Mouse (Mus musculus): ENCODE measurements around the gene Eif4a3. TPM values are rescaled to one million over a fixed set of nuclear protein-coding genes. Genes with fewer than 3 reads are reported as not detected.
"Not testable (repeated sequence)": the region's sequence is repeated elsewhere in the genome, so short reads cannot be mapped to it uniquely, and the experiment has no call there.

Gene Eif4a3
- polyA plus RNA-seq, 1 experiment from 2014 or later: 366 TPM

DNA sequence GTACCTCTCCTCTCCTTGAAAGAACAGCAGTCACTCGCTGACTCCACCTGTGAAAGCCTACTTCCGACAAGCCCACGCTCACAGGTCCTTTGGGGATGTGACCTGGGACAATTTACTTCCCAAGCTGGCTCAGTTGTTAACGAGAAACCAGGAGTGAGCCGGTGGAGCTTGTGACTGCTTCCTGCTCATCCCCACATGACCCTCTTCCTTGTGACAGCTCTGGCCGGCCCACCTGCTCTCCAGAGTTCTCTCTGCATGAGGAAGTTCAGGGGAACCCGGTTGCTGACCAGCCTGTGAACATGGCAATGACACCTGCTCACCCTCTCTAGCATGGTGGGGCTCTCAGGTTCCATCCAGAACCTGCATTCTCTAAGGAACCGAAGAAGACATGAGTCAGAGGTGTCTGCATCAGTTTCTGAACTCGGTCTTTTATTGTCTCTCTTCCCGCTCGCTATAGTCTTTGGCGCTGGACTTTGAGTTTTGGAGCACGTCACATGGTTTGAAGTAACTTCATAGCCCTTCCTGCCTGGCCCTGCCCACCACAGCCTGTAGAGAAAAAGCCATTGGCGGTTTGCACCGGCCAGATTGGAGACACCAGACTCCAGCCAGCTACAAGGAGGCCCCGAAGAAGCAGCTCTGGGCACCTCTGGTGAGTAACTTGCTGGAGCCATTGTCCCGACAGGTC lies 14.5 kb upstream of the Eif4a3 start:
- Histone ChIP-seq H3K9ac (no peak overlapping the region), H3K4me1 (no peaks in the 10 kb centered on the region), H3K36me3 (ENCODE audit: poor library complexity, severe bottlenecking) (no peaks in the 10 kb centered on the region), H3K9me3 (replicated peaks) (no peaks in the 10 kb centered on the region), H3K4me3 (no peak overlapping the region), H3K4me2 (no peak overlapping the region), H3K27me3 (peaks cover 3% of the 10 kb centered on the region), H3K27ac (no peak overlapping the region)
- no peak for ATAC-seq
- 80% methylated on average over 17 of the region's 17 CpGs for WGBS

DNA sequence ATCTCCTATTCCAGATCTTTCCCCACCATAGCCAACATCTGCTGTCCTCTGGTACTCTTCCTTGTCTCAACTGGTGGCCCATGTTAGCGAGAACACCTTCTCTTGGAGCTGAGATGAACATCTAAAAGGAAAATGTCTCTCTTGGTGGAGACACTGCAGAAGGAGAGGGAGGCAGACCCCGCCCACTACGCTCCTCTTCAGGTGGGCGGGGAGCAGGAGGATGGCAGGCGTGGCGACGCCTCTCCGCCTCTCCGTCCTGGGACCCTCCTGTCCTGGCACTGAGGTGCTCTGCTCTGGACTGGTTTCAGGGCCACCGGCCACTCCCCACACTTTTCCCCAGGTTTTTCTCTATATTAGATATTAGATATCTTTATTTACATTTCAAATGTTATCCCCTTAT lies 10.7 kb upstream of the Eif4a3 start:
- no peak overlapping the region for H3K27ac ChIP-seq
- no peaks in the 10 kb centered on the region for H3K9me3 ChIP-seq (replicated peaks)
- H3K9ac ChIP-seq: no peak overlapping the region
- ATAC-seq: no peak
- 12% methylated on average over 10 of the region's 10 CpGs for WGBS
- no peaks in the 10 kb centered on the region for H3K36me3 ChIP-seq (ENCODE audit: poor library complexity, severe bottlenecking)
- H3K4me1 ChIP-seq: no peaks in the 10 kb centered on the region
- H3K4me3 ChIP-seq: no peak overlapping the region
- peaks cover 6% of the 10 kb centered on the region for H3K27me3 ChIP-seq
- H3K4me2 ChIP-seq: no peak overlapping the region

DNA sequence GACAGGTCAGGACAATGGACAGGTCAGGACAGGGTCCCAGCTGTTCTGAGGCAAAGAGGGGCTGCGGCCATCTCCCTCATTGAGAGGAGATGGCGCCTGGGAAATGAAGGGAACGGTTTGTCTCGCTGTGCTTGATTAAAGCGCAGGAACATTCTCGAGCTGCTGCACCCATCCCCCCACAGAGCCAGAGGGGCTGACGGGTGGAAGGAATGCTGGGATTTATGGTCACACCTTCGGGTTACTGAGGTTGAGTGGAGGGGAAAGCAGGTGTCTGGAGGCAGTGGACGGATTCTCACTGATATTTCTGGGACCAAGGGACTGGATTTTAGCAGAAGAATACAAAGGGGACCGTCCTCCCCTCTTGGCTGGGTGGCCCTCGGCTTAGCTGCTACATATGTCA lies 8.0 kb upstream of the Eif4a3 start:
- no peak overlapping the region for H3K9ac ChIP-seq
- WGBS: 31% methylated on average over 11 of the region's 11 CpGs
- ATAC-seq: no peak
- H3K36me3 ChIP-seq (ENCODE audit: poor library complexity, severe bottlenecking): no peaks in the 10 kb centered on the region
- H3K4me1 ChIP-seq: no peaks in the 10 kb centered on the region
- H3K27ac ChIP-seq: no peak overlapping the region
- H3K27me3 ChIP-seq: peaks cover 17% of the 10 kb centered on the region
- H3K9me3 ChIP-seq (replicated peaks): no peaks in the 10 kb centered on the region
- H3K4me2 ChIP-seq: no peak overlapping the region
- H3K4me3 ChIP-seq: no peak overlapping the region

DNA sequence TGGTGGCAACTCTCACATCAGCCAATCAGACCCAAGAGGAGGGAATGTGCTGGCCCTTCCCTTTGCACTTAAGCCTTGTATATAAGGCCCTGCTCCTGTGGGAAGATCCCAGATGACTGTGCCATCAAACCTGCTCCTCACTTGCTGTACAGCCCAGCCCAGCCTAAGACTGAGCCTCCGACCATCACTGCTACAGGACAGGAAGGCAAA lies 7.7 kb upstream of the Eif4a3 start, which contains the start of gene Card14:
TSS of gene Card14 (plus strand) at position 111 of the 210 bp plus-strand sequence.
- WGBS: 42% methylated on average over 1 of the region's 1 CpGs
- ATAC-seq: no peak
- Histone ChIP-seq H3K4me3 (no peak within 1 kb of the TSS), H3K9me3 (replicated peaks) (no peaks in the 10 kb centered on the region), H3K4me1 (no peaks in the 10 kb centered on the region), H3K27me3 (peaks cover 17% of the 10 kb centered on the region), H3K27ac (no peak within 1 kb of the TSS), H3K36me3 (ENCODE audit: poor library complexity, severe bottlenecking) (no peaks in the 10 kb centered on the region), H3K9ac (no peak within 1 kb of the TSS), H3K4me2 (no peak within 1 kb of the TSS)

DNA sequence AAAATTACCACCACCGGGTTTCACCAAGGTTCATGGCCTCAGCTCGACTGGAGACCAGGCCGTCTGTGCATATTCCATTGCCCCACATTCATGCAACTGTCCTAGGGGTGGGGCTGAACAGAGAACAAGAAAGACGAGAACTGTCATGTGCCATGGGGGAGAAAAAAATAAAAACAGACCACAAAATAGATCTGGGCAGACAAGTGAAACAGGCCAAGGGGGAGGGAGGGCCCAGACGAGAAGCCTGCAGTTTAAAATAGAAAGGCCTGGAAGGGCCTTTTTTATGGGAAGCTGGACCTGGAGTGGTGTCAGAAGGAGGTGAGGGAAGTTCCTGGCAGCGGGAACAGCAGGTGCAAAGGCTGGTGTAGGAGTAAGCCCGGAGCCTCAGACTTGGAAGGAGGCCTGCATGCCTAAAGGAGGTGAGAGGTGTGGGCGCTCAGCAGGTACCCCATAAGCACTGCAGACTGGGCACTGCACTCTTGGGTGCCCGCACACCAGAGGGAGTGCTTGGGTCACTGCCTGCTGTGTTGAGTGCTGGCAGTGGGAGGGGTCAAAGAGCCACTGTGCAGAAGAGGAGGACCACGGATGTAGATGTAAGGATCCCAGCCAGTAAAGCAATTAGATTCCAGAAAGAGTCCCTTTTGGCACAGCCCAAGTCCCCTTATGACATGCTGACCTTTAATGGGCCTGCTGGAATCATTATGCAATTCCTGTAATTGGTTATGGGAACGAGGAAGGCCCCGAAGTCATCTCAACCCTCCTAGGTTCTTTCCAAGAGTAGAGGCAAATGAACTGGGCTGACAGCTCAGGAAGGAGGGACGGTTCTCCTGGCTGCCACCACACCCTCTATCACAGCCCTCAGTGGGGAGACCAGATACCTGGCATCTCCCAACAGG lies 7.1 kb upstream of the Eif4a3 start:
- H3K36me3 ChIP-seq (ENCODE audit: poor library complexity, severe bottlenecking): no peaks in the 10 kb centered on the region
- H3K4me2 ChIP-seq: no peak overlapping the region
- H3K9me3 ChIP-seq (replicated peaks): no peaks in the 10 kb centered on the region
- WGBS: 64% methylated on average over 13 of the region's 13 CpGs
- H3K9ac ChIP-seq: no peak overlapping the region
- H3K4me1 ChIP-seq: no peaks in the 10 kb centered on the region
- ATAC-seq: no peak
- no peak overlapping the region for H3K4me3 ChIP-seq
- H3K27me3 ChIP-seq: peaks cover 17% of the 10 kb centered on the region
- no peak overlapping the region for H3K27ac ChIP-seq

DNA sequence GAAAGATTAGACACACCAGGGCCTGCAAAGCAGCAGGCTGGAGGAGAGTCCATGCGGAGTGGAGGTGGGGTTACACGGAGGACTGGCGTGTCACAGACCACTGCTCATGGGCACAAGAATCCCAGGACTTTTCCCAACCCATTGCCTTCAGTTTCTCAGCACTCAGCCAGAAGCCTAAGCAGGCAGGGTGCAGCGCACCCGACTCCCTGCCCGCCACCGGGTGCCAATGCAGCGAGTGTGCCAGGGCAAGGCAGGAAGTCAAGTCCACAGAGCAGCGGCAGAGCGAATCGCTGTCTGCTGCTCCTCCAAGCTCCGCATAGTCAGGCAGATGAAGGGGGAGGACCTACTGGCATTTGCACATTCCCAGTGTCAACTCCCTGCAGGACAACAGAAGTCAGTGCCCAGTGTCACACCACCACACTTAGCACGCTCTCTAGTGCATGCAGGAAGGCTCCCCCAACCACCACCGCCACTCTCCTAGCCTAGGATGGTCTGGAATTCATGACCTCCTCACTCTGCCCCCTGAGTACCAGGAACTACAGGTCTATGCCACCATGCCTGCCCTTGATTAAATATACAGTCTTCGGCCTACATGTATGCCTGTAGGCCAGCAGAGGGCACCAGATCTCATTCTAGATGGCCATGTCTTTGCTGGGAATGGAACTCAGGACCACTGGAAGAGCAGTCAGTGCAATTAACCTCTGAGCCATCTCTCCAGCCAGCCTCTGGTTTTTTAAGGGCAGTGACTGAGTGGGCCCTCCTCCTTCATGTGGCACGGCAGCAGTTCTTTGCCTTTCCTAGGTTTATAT lies 5.2 kb upstream of the Eif4a3 start:
- WGBS: 45% methylated on average over 16 of the region's 16 CpGs

DNA sequence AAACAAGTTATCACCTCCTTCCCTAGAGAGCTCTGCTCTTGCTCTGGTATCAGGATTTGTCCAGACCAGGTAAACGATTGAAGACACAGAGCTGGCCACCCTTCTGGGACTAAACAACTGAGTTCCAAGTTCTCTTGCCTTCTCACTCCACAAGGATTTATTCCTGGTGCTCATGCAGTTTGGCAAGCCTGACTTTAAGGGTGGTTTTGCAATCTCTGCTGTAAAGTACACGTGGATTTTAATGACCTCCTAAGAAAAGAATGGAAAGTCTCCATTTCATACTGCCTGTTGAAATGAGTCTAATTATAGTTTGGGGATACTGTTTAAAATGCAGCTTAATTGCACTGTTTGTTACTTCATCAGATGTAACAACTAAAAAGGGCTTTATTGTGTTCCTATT lies 1.1 kb upstream of the Eif4a3 start:
- ATAC-seq: no peak
- Histone ChIP-seq H3K9ac (peak overlapping the region; percentile 98; the same call in 1 of the 2 replicates), H3K27ac (0 out of 2 replicates have a peak overlapping the region, but pooled peaks have one; percentile 98), H3K36me3 (ENCODE audit: poor library complexity, severe bottlenecking) (peaks cover 22% of the 10 kb centered on the region), H3K4me2 (peak overlapping the region; percentile 76), H3K27me3 (peaks cover 11% of the 10 kb centered on the region), H3K4me1 (peaks cover 27% of the 10 kb centered on the region), H3K9me3 (replicated peaks) (no peaks in the 10 kb centered on the region), H3K4me3 (peak overlapping the region; percentile 99)
- WGBS: 23% methylated on average over 2 of the region's 2 CpGs

More for the DNA sequence above, 5.2 kb upstream of the Eif4a3 start:
- ATAC-seq: no peak
- Histone ChIP-seq H3K36me3 (ENCODE audit: poor library complexity, severe bottlenecking) (no peaks in the 10 kb centered on the region), H3K4me1 (peaks cover 11% of the 10 kb centered on the region), H3K27me3 (peaks cover 14% of the 10 kb centered on the region), H3K4me3 (no peak overlapping the region), H3K27ac (no peak overlapping the region), H3K4me2 (no peak overlapping the region), H3K9me3 (replicated peaks) (no peaks in the 10 kb centered on the region), H3K9ac (no peak overlapping the region; the same call in 1 of the 2 replicates)

DNA sequence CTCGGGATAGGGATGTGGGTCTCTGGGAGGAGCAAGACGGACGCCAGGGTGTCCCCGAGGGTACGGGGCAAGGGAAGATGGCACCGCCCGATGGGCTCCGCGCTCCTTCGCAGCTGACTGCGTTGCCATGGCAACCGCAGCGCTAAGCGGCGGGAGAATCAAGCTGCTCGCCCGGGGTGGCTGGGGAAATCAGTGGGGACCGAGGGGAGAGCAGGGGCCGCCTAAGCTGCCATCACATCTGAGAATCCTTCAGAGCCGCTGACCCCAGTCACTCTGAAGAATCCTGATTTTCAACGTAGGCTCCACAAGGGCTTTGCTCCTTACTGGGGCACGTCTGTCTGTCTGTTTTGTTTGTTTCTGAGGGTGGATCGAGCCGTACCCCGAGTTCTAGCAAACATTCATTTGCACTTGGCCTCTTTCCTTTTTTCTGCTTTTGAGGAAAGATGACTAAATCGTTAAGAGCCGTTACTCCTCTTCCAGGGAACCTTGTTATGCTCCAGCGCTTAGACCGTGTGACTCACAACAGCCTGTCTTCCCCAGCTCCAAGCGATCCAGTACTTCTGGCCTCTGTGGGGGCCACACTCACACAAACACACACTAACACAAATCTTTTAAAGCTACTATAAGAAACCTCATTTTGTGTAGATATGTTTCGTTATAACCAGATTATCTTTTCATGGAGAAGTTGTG lies 502 bp upstream of the Eif4a3 start:
- peak overlapping the region; percentile 98 for H3K9ac ChIP-seq
- H3K4me1 ChIP-seq: peaks cover 27% of the 10 kb centered on the region
- 1% methylated on average over 31 of the region's 31 CpGs for WGBS
- peak overlapping the region; percentile 98 for H3K27ac ChIP-seq
- H3K36me3 ChIP-seq (ENCODE audit: poor library complexity, severe bottlenecking): peaks cover 28% of the 10 kb centered on the region
- peaks cover 11% of the 10 kb centered on the region for H3K27me3 ChIP-seq
- peak; percentile 88 for ATAC-seq
- H3K4me3 ChIP-seq: peak overlapping the region; percentile 99
- peak overlapping the region; percentile 76 for H3K4me2 ChIP-seq
- H3K9me3 ChIP-seq (replicated peaks): no peaks in the 10 kb centered on the region

DNA sequence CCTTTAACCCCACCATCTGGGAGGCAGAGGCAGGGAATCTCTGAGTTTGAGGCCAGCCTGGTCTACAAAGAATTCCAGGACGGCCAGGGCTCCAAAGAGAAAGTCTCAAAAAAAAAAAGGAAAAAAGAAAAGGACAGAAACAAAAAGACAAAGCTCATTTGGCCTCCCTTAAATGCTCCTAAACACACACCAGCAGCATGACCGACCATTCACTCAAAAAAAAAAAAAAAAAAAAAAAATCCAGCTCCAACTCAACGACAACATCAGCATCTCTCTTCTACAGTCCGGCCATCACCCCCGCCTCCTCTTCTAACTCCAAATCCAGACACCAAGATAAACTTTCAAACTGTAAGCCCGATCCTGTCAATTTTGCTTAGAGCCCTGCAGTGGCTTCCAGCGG lies 972 bp downstream of the Eif4a3 start:
- peak overlapping the region; percentile 99 for H3K4me3 ChIP-seq
- H3K27me3 ChIP-seq: peaks cover 4% of the 10 kb centered on the region
- peak overlapping the region; percentile 98; the same call in 1 of the 2 replicates for H3K27ac ChIP-seq
- H3K9ac ChIP-seq: peak overlapping the region; percentile 98
- H3K9me3 ChIP-seq (replicated peaks): no peaks in the 10 kb centered on the region
- H3K4me2 ChIP-seq: peak overlapping the region; percentile 93
- no peak for ATAC-seq
- peaks cover 43% of the 10 kb centered on the region for H3K36me3 ChIP-seq (ENCODE audit: poor library complexity, severe bottlenecking)
- H3K4me1 ChIP-seq: peaks cover 27% of the 10 kb centered on the region
- WGBS: 11% methylated on average over 7 of the region's 7 CpGs

DNA sequence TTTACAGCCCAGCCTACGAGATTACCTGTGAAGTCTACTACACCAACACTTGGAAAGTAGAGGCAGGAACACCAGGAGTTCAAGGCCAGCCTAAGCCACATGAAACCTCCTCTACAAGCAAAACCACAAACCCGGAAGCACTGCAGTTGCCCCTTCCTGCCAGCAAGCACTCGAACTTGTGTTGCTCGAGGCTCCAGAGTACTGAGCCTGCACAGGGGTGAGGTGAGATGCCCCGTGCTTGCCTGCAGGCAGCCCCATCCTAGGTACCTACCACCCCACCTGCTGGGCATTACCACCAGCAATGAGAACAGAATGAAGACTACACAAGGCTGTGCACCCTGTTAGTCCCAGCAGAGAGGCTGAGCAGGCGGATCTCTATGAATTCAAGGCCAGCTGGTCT lies 1.9 kb downstream of the Eif4a3 start:
- H3K27me3 ChIP-seq: no peaks in the 10 kb centered on the region
- no peak overlapping the region for H3K27ac ChIP-seq
- peak overlapping the region; percentile 99 for H3K4me3 ChIP-seq
- H3K9ac ChIP-seq: peak overlapping the region; percentile 98; the same call in 1 of the 2 replicates
- no peaks in the 10 kb centered on the region for H3K9me3 ChIP-seq (replicated peaks)
- peak overlapping the region; percentile 93 for H3K4me2 ChIP-seq
- WGBS: 81% methylated on average over 6 of the region's 6 CpGs
- H3K4me1 ChIP-seq: peaks cover 27% of the 10 kb centered on the region
- peaks cover 52% of the 10 kb centered on the region for H3K36me3 ChIP-seq (ENCODE audit: poor library complexity, severe bottlenecking)
- no peak for ATAC-seq

DNA sequence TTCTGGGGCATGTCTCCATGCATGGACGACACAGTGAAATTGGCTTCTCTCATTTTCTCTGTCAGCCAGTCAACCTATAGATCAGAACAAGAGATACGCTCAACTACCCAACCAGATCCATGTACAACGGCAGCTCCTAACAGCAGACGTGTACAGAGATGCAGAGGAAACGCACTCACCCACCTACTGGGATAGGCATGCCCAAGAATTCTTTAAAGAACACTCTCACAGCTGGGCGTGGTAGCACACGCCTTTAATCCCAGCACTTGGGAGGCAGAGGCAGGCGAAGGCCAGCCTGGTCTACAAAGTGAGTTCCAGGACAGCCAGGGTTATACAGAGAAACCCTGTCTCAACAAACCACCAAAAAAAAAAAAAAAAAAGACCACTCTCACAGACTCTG lies 7.0 kb downstream of the Eif4a3 start:
- H3K4me3 ChIP-seq; H3K27me3 ChIP-seq; ATAC-seq; H3K27ac ChIP-seq; H3K4me2 ChIP-seq; H3K9ac ChIP-seq; H3K4me1 ChIP-seq; H3K9me3 ChIP-seq (replicated peaks): not testable (repeated sequence)
- H3K36me3 ChIP-seq (ENCODE audit: poor library complexity, severe bottlenecking): peaks cover 97% of the 10 kb centered on the region
- WGBS: 96% methylated on average over 8 of the region's 8 CpGs
